Mouse (Mus musculus): ENCODE measurements at regions not wholly inside any gene's neighbourhood (a gene's known extent, or its start where the extent isn't known, plus 50 kb on each side); places are given as distances from the start of the nearest gene placed in this dataset.
"Not testable (repeated sequence)": the region's sequence is repeated elsewhere in the genome, so short reads cannot be mapped to it uniquely, and the experiment has no call there.

- not testable (repeated sequence) for TF ChIP-seq CTCF (IDR thresholded peaks at IDR 0.05; ENCODE audit: insufficient read depth, low read length); POLR2A (IDR thresholded peaks at IDR 0.05; ENCODE audit: borderline replicate concordance, extremely low read depth, low read depth, low read length)
Measured at GRCm38 (mm10) chr3:8245822-8246221, 1364.1 kb downstream of the Zfp704 start.
